Mouse (Mus musculus) MEL (cell line): ENCODE results near the gene Tigd4. TPM values are rescaled to one million over a fixed set of nuclear protein-coding genes. Genes with fewer than 3 reads are reported as not detected.

Experiments used
- DNase-seq: peaks from one replicate; pipeline ENCODE4 v3.0.0; 2011; ENCODE audit warnings: low read depth, low spot score
- H3K27ac ChIP-seq: 2 replicates; pipeline ENCODE4 v1.5.1; 2012; ENCODE audit warnings: low read depth, mild to moderate bottlenecking, control low read depth, low read length, moderate library complexity; ENCODE audit not compliant: control insufficient read depth
- H3K27me3 ChIP-seq, 2 experiments: fragments of 150-350 bp in 1 of 2; sonication (generic) in 1 of 2; 2 replicates each; pipeline ENCODE4 v1.6.1; 2012; ENCODE audit warnings: low read length in 2 of 2, mild to moderate bottlenecking in 2 of 2, improper control_type of control experiment in 1 of 2, moderate library complexity in 1 of 2; ENCODE audit not compliant: insufficient read depth in 2 of 2, control insufficient read depth in 1 of 2
- H3K36me3 ChIP-seq, 2 experiments: 2 replicates each; pipeline ENCODE4 v1.6.1; 2012 to 2014; ENCODE audit warnings: low read length in 2 of 2, improper control_type of control experiment in 1 of 2, inconsistent platforms in 1 of 2, mild to moderate bottlenecking in 1 of 2; ENCODE audit not compliant: insufficient read depth in 2 of 2, control insufficient read depth in 1 of 2
- H3K4me1 ChIP-seq, 2 experiments: fragments of 150-350 bp in 1 of 2; sonication (generic) in 1 of 2; 2 replicates each; pipeline ENCODE4 v1.6.1; 2012; ENCODE audit warnings: low read length in 2 of 2, improper control_type of control experiment in 1 of 2, mild to moderate bottlenecking in 1 of 2; ENCODE audit not compliant: insufficient read depth in 2 of 2, control insufficient read depth in 1 of 2
- H3K4me3 ChIP-seq, 2 experiments: fragments of 150-350 bp in 1 of 2; sonication (generic) in 1 of 2; 2 replicates each; pipeline ENCODE4 v1.5.1; 2012; ENCODE audit warnings: low read depth in 2 of 2, low read length in 2 of 2, mild to moderate bottlenecking in 2 of 2, moderate library complexity in 2 of 2, control low read depth in 1 of 2, improper control_type of control experiment in 1 of 2; ENCODE audit not compliant: control insufficient read depth in 1 of 2, insufficient read depth in 1 of 2
- H3K79me2 ChIP-seq: 2 replicates; pipeline ENCODE4 v1.6.1; 2012; ENCODE audit warnings: mild to moderate bottlenecking, low read length, moderate library complexity; ENCODE audit not compliant: control insufficient read depth, poor library complexity, insufficient read depth
- H3K9ac ChIP-seq: 2 replicates; pipeline ENCODE4 v1.6.1; 2012; ENCODE audit warnings: low read depth, mild to moderate bottlenecking, control low read depth, low read length, moderate library complexity; ENCODE audit not compliant: control insufficient read depth, poor library complexity, severe bottlenecking
- H3K9me3 ChIP-seq: fragments of 150-350 bp; sonication (generic); replicated peaks from 2 replicates; pipeline ENCODE4 v1.6.1; 2012; ENCODE audit warnings: mild to moderate bottlenecking, low read length, improper control_type of control experiment, moderate library complexity; ENCODE audit not compliant: insufficient read depth
- BHLHE40 ChIP-seq: IDR thresholded peaks from 2 replicates; pipeline ENCODE4 v1.6.1; 2012; ENCODE audit warnings: low read depth, mild to moderate bottlenecking, inconsistent platforms, low read length, improper control_type of control experiment, borderline replicate concordance
- CHD1 ChIP-seq: IDR thresholded peaks from 2 replicates; pipeline ENCODE4 v1.6.1; 2012; ENCODE audit warnings: low read depth, mild to moderate bottlenecking, inconsistent platforms, low read length, improper control_type of control experiment
- CHD2 ChIP-seq: IDR thresholded peaks from 2 replicates; pipeline ENCODE4 v1.6.1; 2011; ENCODE audit warnings: low read length, improper control_type of control experiment
- CTCF ChIP-seq, 3 experiments: IDR thresholded peaks in 2 of 3; conservative IDR thresholded peaks in 1 of 3; 2 replicates each; pipeline ENCODE4 v1.5.1; 2011 to 2012; ENCODE audit warnings: low read length in 3 of 3, low read depth in 2 of 3, mild to moderate bottlenecking in 2 of 3, improper control_type of control experiment in 1 of 3, inconsistent platforms in 1 of 3, mixed read lengths in 1 of 3, moderate library complexity in 1 of 3; ENCODE audit not compliant: control insufficient read depth in 1 of 3, insufficient read depth in 1 of 3, poor library complexity in 1 of 3, severe bottlenecking in 1 of 3
- E2F4 ChIP-seq: IDR thresholded peaks from 2 replicates; pipeline ENCODE4 v1.6.1; 2011; ENCODE audit warnings: low read depth, low read length, improper control_type of control experiment, borderline replicate concordance
- EP300 ChIP-seq, 2 experiments: IDR thresholded peaks; 2 replicates each; pipeline ENCODE4 v1.6.1; 2011; ENCODE audit warnings: improper control_type of control experiment in 2 of 2, low read length in 2 of 2, low read depth in 1 of 2, mild to moderate bottlenecking in 1 of 2
- ETS1 ChIP-seq: IDR thresholded peaks from 2 replicates; pipeline ENCODE4 v1.6.1; 2012; ENCODE audit warnings: low read depth, mild to moderate bottlenecking, inconsistent platforms, low read length, improper control_type of control experiment, moderate library complexity
- GABPA ChIP-seq: IDR thresholded peaks from 2 replicates; pipeline ENCODE4 v1.6.1; 2012; ENCODE audit warnings: low read depth, mild to moderate bottlenecking, inconsistent platforms, low read length, improper control_type of control experiment, moderate library complexity
- GATA1 ChIP-seq: IDR thresholded peaks from 2 replicates; pipeline ENCODE4 v1.6.1; 2011; ENCODE audit warnings: low read depth, low read length, improper control_type of control experiment
- HCFC1 ChIP-seq: IDR thresholded peaks from 2 replicates; pipeline ENCODE4 v1.6.1; 2012; ENCODE audit warnings: low read depth, mild to moderate bottlenecking, inconsistent platforms, low read length, improper control_type of control experiment, moderate library complexity
- JUND ChIP-seq: IDR thresholded peaks from 2 replicates; pipeline ENCODE4 v1.6.1; 2011; ENCODE audit warnings: low read depth, mild to moderate bottlenecking, improper control_type of control experiment, low read length
- KAT2A ChIP-seq: conservative IDR thresholded peaks from 2 replicates; pipeline ENCODE4 v1.6.1; 2012; ENCODE audit warnings: low read depth, low read length, improper control_type of control experiment, inconsistent platforms
- MAX ChIP-seq: IDR thresholded peaks from 2 replicates; pipeline ENCODE4 v1.6.1; 2011; ENCODE audit warnings: low read length, improper control_type of control experiment
- MAZ ChIP-seq: IDR thresholded peaks from 2 replicates; pipeline ENCODE4 v1.6.1; 2012; ENCODE audit warnings: low read depth, mild to moderate bottlenecking, inconsistent platforms, low read length, improper control_type of control experiment
- MEF2A ChIP-seq: IDR thresholded peaks from 2 replicates; pipeline ENCODE4 v1.6.1; 2014; ENCODE audit warnings: low read depth, mild to moderate bottlenecking, inconsistent platforms, low read length, improper control_type of control experiment; ENCODE audit not compliant: poor library complexity, insufficient replicate concordance, severe bottlenecking; ENCODE audit errors: extremely low read depth
- MXI1 ChIP-seq: IDR thresholded peaks from 2 replicates; pipeline ENCODE4 v1.6.1; 2011; ENCODE audit warnings: mild to moderate bottlenecking, low read depth, low read length, improper control_type of control experiment
- NELFE ChIP-seq: IDR thresholded peaks from 2 replicates; pipeline ENCODE4 v1.6.1; 2011; ENCODE audit warnings: low read depth, low read length, improper control_type of control experiment
- NRF1 ChIP-seq: IDR thresholded peaks from 2 replicates; pipeline ENCODE4 v1.6.1; 2014; ENCODE audit warnings: low read depth, mild to moderate bottlenecking, inconsistent platforms, low read length, improper control_type of control experiment, moderate library complexity; ENCODE audit not compliant: poor library complexity, insufficient read depth, severe bottlenecking
- POLR2AphosphoS2 ChIP-seq: IDR thresholded peaks from 2 replicates; pipeline ENCODE4 v1.6.1; 2011; ENCODE audit warnings: low read length, improper control_type of control experiment
- POLR2AphosphoS5 ChIP-seq: IDR thresholded peaks from 2 replicates; pipeline ENCODE4 v1.6.1; 2012; ENCODE audit warnings: low read depth, borderline replicate concordance, mild to moderate bottlenecking, inconsistent platforms, low read length, moderate library complexity, mixed read lengths
- RAD21 ChIP-seq: IDR thresholded peaks from 2 replicates; pipeline ENCODE4 v1.6.1; 2011; ENCODE audit warnings: mild to moderate bottlenecking, low read depth, low read length, improper control_type of control experiment
- RCOR1 ChIP-seq: IDR thresholded peaks from 2 replicates; pipeline ENCODE4 v1.6.1; 2012; ENCODE audit warnings: low read depth, mild to moderate bottlenecking, inconsistent platforms, low read length, improper control_type of control experiment
- SIN3A ChIP-seq: IDR thresholded peaks from 2 replicates; pipeline ENCODE4 v1.6.1; 2012; ENCODE audit warnings: low read length, improper control_type of control experiment, inconsistent platforms
- SMC3 ChIP-seq: IDR thresholded peaks from 2 replicates; pipeline ENCODE4 v1.6.1; 2011; ENCODE audit warnings: low read depth, low read length, improper control_type of control experiment
- TBP ChIP-seq: IDR thresholded peaks from 2 replicates; pipeline ENCODE4 v1.8.0; 2011; ENCODE audit warnings: low read depth, low read length, improper control_type of control experiment
- TCF12 ChIP-seq: IDR thresholded peaks from 2 replicates; pipeline ENCODE4 v1.6.1; 2014; ENCODE audit warnings: low read depth, mild to moderate bottlenecking, inconsistent platforms, low read length, improper control_type of control experiment, moderate library complexity
- USF2 ChIP-seq, 2 experiments: IDR thresholded peaks; 2 replicates each; pipeline ENCODE4 v1.6.1; 2011 to 2012; ENCODE audit warnings: improper control_type of control experiment in 2 of 2, low read length in 2 of 2, borderline replicate concordance in 1 of 2, inconsistent platforms in 1 of 2, low read depth in 1 of 2, mild to moderate bottlenecking in 1 of 2; ENCODE audit not compliant: insufficient read depth in 1 of 2
- ZC3H11A ChIP-seq: IDR thresholded peaks from 2 replicates; pipeline ENCODE4 v1.6.1; 2012; ENCODE audit warnings: low read depth, mild to moderate bottlenecking, inconsistent platforms, low read length, improper control_type of control experiment
- ZMIZ1 ChIP-seq: IDR thresholded peaks from 2 replicates; pipeline ENCODE4 v1.6.1; 2012; ENCODE audit warnings: low read depth, mild to moderate bottlenecking, inconsistent platforms, low read length, improper control_type of control experiment, moderate library complexity
- polyA plus RNA-seq, 2 experiments: library from polyadenylated mRNA; stranded (reverse) in 1 of 2; unstranded in 1 of 2; fragments of >175 nt in 1 of 2; fragments of >200 nt in 1 of 2; gene quantifications; 2 replicates each; pipeline versions ENCODE4 v1.2.1 to v1.2.4; 2012; ENCODE audit warnings: low replicate concordance in 2 of 2, low read depth in 1 of 2; ENCODE audit not compliant: insufficient read length in 2 of 2, insufficient read depth in 1 of 2, missing spikeins in 1 of 2
- total RNA-seq: library from RNA; depleted of rRNA; stranded (reverse); fragments of 300-350 nt; gene quantifications from 2 replicates; pipeline ENCODE4 v1.2.3, GENCODE M21; 2012

The Tigd4 gene
- total and polyA plus RNA-seq, 3 experiments = not detected

- Histone ChIP-seq H3K9ac (no peak overlapping the region), H3K9me3 (no peaks in the 10 kb centered on the region), H3K36me3 (peaks cover 0 to 5% of the 10 kb centered on the region in 2 experiments; a peak in 2 of 4 replicates), H3K27ac (no peak overlapping the region), H3K4me1 (peaks cover 2 to 3% of the 10 kb centered on the region in 2 experiments; a peak in 2 of 4 replicates), H3K27me3 (no peaks in the 10 kb centered on the region), H3K4me3 (no peak overlapping the region)
- peak; percentile 40 for DNase-seq
- no peak for TF ChIP-seq BHLHE40
- TF ChIP-seq POLR2AphosphoS2 = no peak
- no peak for TF ChIP-seq EP300 (IDR thresholded peaks at IDR 0.05; ENCODE audit: low read depth in 1 of 2, low read length in 2 of 2)
- TF ChIP-seq TCF12 = no peak
- no peak for TF ChIP-seq RCOR1
- no peak for TF ChIP-seq TBP
- no peak for TF ChIP-seq ZC3H11A
- no peak for TF ChIP-seq USF2 (IDR thresholded peaks at IDR 0.05; ENCODE audit: borderline replicate concordance in 1 of 2, insufficient read depth in 1 of 2, low read depth in 1 of 2, low read length in 2 of 2)
- TF ChIP-seq ZMIZ1 = no peak
- no peak for TF ChIP-seq GABPA
- TF ChIP-seq KAT2A = no peak
- no peak for TF ChIP-seq MEF2A
- no peak for TF ChIP-seq POLR2AphosphoS5
- TF ChIP-seq JUND = no peak
- TF ChIP-seq ETS1 = no peak
- TF ChIP-seq GATA1 = no peak
- TF ChIP-seq NRF1 = no peak
- TF ChIP-seq, all 39 proteins: peak for 0
- peaks cover 2% of the 10 kb centered on the region; the same call in 1 of the 2 replicates for H3K79me2 ChIP-seq
These were observed 30.0 kb upstream of the Tigd4 start for GRCm38 (mm10) chr3:84563415-84563814.

- TF ChIP-seq MAZ (no peak), CTCF (IDR thresholded peaks at IDR 0.05 in 2 of 3, conservative IDR thresholded peaks at IDR 0.05 in 1 of 3; ENCODE audit: control insufficient read depth in 1 of 3, insufficient read depth in 1 of 3, low read depth in 2 of 3, low read length in 3 of 3, poor library complexity in 1 of 3, severe bottlenecking in 1 of 3) (no peak), NELFE (no peak), CHD2 (no peak), RCOR1 (no peak), E2F4 (no peak), BHLHE40 (no peak), RAD21 (no peak), ETS1 (no peak), SIN3A (no peak), POLR2AphosphoS2 (no peak), CHD1 (no peak), MXI1 (no peak), EP300 (IDR thresholded peaks at IDR 0.05; ENCODE audit: low read depth in 1 of 2, low read length in 2 of 2) (no peak), SMC3 (no peak), POLR2AphosphoS5 (no peak), HCFC1 (no peak), MAX (no peak)
- TF ChIP-seq, all 39 proteins: peak for 0
- Histone ChIP-seq H3K27ac (no peak overlapping the region), H3K4me1 (peaks cover under 1 to 2% of the 10 kb centered on the region in 2 experiments; a peak in 2 of 4 replicates), H3K9me3 (no peaks in the 10 kb centered on the region), H3K27me3 (no peaks in the 10 kb centered on the region), H3K4me3 (no peak overlapping the region), H3K9ac (no peak overlapping the region), H3K79me2 (peaks cover 3% of the 10 kb centered on the region; the same call in 1 of the 2 replicates), H3K36me3 (peaks cover 0 to 12% of the 10 kb centered on the region in 2 experiments; a peak in 2 of 4 replicates)
- DNase-seq = no peak
These were observed 24.8 kb upstream of the Tigd4 start for GRCm38 (mm10) chr3:84568540-84568939.
